Mouse (Mus musculus): ENCODE results near the gene Eya3. TPM values are rescaled to one million over a fixed set of nuclear protein-coding genes. Genes with fewer than 3 reads are reported as not detected.

The Eya3 gene
- polyA plus RNA-seq, 1 experiment: 24.4 TPM

Other genes with a start within 250 kb of the Eya3 start
- gene Phactr4, start 216.5 kb upstream of the Eya3 start, polyA plus RNA-seq (2012; rRNA removed): 6.3 and 7.2 TPM in 2 replicates
- gene Med18, start 175.1 kb upstream of the Eya3 start, polyA plus RNA-seq (2012; rRNA removed): 6.2 and 6.7 TPM in 2 replicates
- 9.2 and 9.7 TPM in 2 replicates for gene Sesn2, start 128.5 kb upstream of the Eya3 start, polyA plus RNA-seq (2012; rRNA removed)
- 869 and 938 TPM in 2 replicates for gene Atpif1, start 105.3 kb upstream of the Eya3 start, polyA plus RNA-seq (2012; rRNA removed)
- gene Dnajc8, start 103.4 kb upstream of the Eya3 start, polyA plus RNA-seq (2012; rRNA removed): 143 and 159 TPM in 2 replicates
- gene Ptafr, start 74.9 kb upstream of the Eya3 start, polyA plus RNA-seq (2012; rRNA removed): 1.0 and 1.6 TPM in 2 replicates
- 3.0 and 4.1 TPM in 2 replicates for gene Xkr8, start 93.6 kb downstream of the Eya3 start, polyA plus RNA-seq (2012; rRNA removed)
- gene Smpdl3b, start 118.3 kb downstream of the Eya3 start, polyA plus RNA-seq (2012; rRNA removed): 2.2 and 3.1 TPM in 2 replicates
- gene Rpa2, start 129.3 kb downstream of the Eya3 start, polyA plus RNA-seq (2012; rRNA removed): 13.2 and 16.6 TPM in 2 replicates
- 1.1 and 1.2 TPM in 2 replicates for gene Themis2, start 157.4 kb downstream of the Eya3 start, polyA plus RNA-seq (2012; rRNA removed)
- 59.8 and 62.1 TPM in 2 replicates for gene Ppp1r8, start 204.2 kb downstream of the Eya3 start, polyA plus RNA-seq (2012; rRNA removed)
- gene Stx12, start 245.5 kb downstream of the Eya3 start, polyA plus RNA-seq (2012; rRNA removed): 101 and 110 TPM in 2 replicates